Mouse (Mus musculus) kidney, postnatal 0 days (tissue): ENCODE measurements at regions not wholly inside any gene's neighbourhood (a gene's known extent, or its start where the extent isn't known, plus 50 kb on each side); places are given as distances from the start of the nearest gene placed in this dataset.

ENCODE experiments used
- ATAC-seq: fragments of 200-750 bp; cut with Nextera tagmentation; replicated peaks from 2 replicates; pipeline ENCODE4 v1.8.0; 2017; ENCODE audit warnings: low read depth, moderate number of reproducible peaks, moderate TSS enrichment, moderate library complexity; ENCODE audit not compliant: low FRiP score
- DNase-seq: peaks from one replicate; pipeline ENCODE4 v3.0.0-alpha.2; 2016; ENCODE audit warnings: low spot score
- H3K27ac ChIP-seq: fragments of 300-500 bp; sonication (generic); 2 replicates; pipeline ENCODE4 v1.5.1; 2014; ENCODE audit warnings: mild to moderate bottlenecking
- H3K27me3 ChIP-seq: fragments of 300-500 bp; sonication (generic); 2 replicates; pipeline ENCODE4 v1.6.1; 2014; ENCODE audit warnings: low read length, mixed read lengths; ENCODE audit not compliant: insufficient read depth
- H3K36me3 ChIP-seq: fragments of 300-500 bp; sonication (generic); 2 replicates; pipeline ENCODE4 v1.6.1; 2014; ENCODE audit warnings: low read length, mixed read lengths; ENCODE audit not compliant: insufficient read depth
- H3K4me1 ChIP-seq: fragments of 300-500 bp; sonication (generic); replicated peaks from 2 replicates; pipeline ENCODE4 v1.6.1; 2014; ENCODE audit warnings: antibody characterized with exemption, low read length, mixed read lengths; ENCODE audit not compliant: insufficient read depth
- H3K4me2 ChIP-seq: fragments of 300-500 bp; sonication (generic); 2 replicates; pipeline ENCODE4 v1.6.1; 2014; ENCODE audit warnings: mild to moderate bottlenecking, low read length, moderate library complexity, mixed read lengths
- H3K4me3 ChIP-seq: fragments of 300-500 bp; sonication (generic); replicated peaks from 2 replicates; pipeline ENCODE4 v1.5.1; 2014; ENCODE audit warnings: low read depth, low read length
- H3K9ac ChIP-seq: fragments of 300-500 bp; sonication (generic); 2 replicates; pipeline ENCODE4 v1.6.1; 2014; ENCODE audit warnings: low read depth, low read length
- H3K9me3 ChIP-seq: fragments of 300-500 bp; sonication (generic); replicated peaks from 2 replicates; pipeline ENCODE4 v1.6.1; 2016; ENCODE audit warnings: low read length, inconsistent platforms, mixed read lengths
- CTCF ChIP-seq: IDR thresholded peaks from 2 replicates; pipeline ENCODE4 v1.5.1; 2016; ENCODE audit warnings: antibody characterized with exemption, low read depth, mild to moderate bottlenecking, moderate library complexity
- WGBS: fragments of 180-500 bp; shearing (Covaris S2); extraction: QIAGEN DNeasy Blood & Tissue Kit; methylation state at CpG from one replicate; pipeline ENCODE4 v1.1.7; 2014; 5-methylcytosine and 5-hydroxymethylcytosine counted together

DNA sequence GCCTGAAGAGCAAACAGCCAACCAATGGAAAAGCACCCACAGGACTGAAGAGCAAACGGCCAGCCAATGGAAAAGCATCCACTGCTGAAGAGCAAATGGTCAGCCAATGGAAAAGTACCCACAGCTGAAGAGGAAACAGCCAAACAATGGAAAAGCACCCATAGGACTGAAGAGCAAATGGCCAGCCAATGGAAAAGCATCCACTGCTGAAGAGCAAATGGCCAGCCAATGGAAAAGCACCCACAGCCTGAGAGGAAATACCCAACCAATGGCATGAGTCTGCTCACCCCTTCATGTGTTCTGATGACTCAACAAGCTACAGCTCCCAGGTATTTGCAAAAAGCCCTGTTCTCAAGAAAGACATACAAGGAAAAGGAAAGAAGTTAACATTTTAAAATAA lies 101.4 kb upstream of the Dazl start:
- no peaks in the 10 kb centered on the region for H3K27me3 ChIP-seq
- H3K27ac ChIP-seq, result no peak overlapping the region
- DNase-seq, result no peak
- WGBS, result 84% methylated on average over 1 of the region's 1 CpGs
- TF ChIP-seq CTCF, result no peak
- H3K9me3 ChIP-seq, result no peaks in the 10 kb centered on the region
- no peak overlapping the region for H3K4me3 ChIP-seq
- ATAC-seq, result no peak
- H3K36me3 ChIP-seq, result no peaks in the 10 kb centered on the region
- H3K4me1 ChIP-seq, result no peaks in the 10 kb centered on the region
- H3K4me2 ChIP-seq, result no peak overlapping the region
- H3K9ac ChIP-seq, result no peak overlapping the region

GRCm38 (mm10) chr17:50395669-50396068 lies 102.2 kb upstream of the Dazl start:
- no peak for TF ChIP-seq CTCF
- H3K4me2 ChIP-seq, result no peak overlapping the region
- no peaks in the 10 kb centered on the region for H3K4me1 ChIP-seq
- no peak overlapping the region for H3K9ac ChIP-seq
- WGBS, result 97% methylated on average over 11 of the region's 11 CpGs
- no peak overlapping the region for H3K4me3 ChIP-seq
- no peaks in the 10 kb centered on the region for H3K9me3 ChIP-seq
- no peak overlapping the region for H3K27ac ChIP-seq
- DNase-seq, result no peak
- ATAC-seq, result no peak
- no peaks in the 10 kb centered on the region for H3K27me3 ChIP-seq
- H3K36me3 ChIP-seq, result no peaks in the 10 kb centered on the region

- no peak for DNase-seq
- H3K4me2 ChIP-seq, result no peak overlapping the region
- no peak overlapping the region for H3K4me3 ChIP-seq
- TF ChIP-seq CTCF, result no peak
- H3K27me3 ChIP-seq, result no peaks in the 10 kb centered on the region
- H3K36me3 ChIP-seq, result no peaks in the 10 kb centered on the region
- no peak overlapping the region for H3K9ac ChIP-seq
- no peaks in the 10 kb centered on the region for H3K9me3 ChIP-seq
- no peaks in the 10 kb centered on the region for H3K4me1 ChIP-seq
- ATAC-seq, result no peak
- whole genome bisulfite sequencing, result 52% methylated on average over 4 of the region's 4 CpGs
- H3K27ac ChIP-seq, result no peak overlapping the region
Observed at GRCm38 (mm10) chr17:50397324-50397723, 103.9 kb upstream of the Dazl start.

- no peaks in the 10 kb centered on the region; the same call in 1 of the 2 replicates for H3K4me1 ChIP-seq
- H3K36me3 ChIP-seq, result no peaks in the 10 kb centered on the region
- DNase-seq, result no peak
- H3K9ac ChIP-seq, result no peak overlapping the region
- ATAC-seq, result no peak; the same call in 1 of the 2 replicates
- H3K27me3 ChIP-seq, result no peaks in the 10 kb centered on the region
- 41% methylated on average over 11 of the region's 11 CpGs for WGBS
- H3K4me3 ChIP-seq, result no peak overlapping the region
- H3K27ac ChIP-seq, result no peak overlapping the region
- H3K9me3 ChIP-seq, result no peaks in the 10 kb centered on the region
- no peak for TF ChIP-seq CTCF
- H3K4me2 ChIP-seq, result no peak overlapping the region
Observed at GRCm38 (mm10) chr17:50407249-50407990, 101.8 kb upstream of the Plcl2 start.

GRCm38 (mm10) chr17:50408581-50408980 lies 100.6 kb upstream of the Plcl2 start:
- Histone ChIP-seq H3K9ac (no peak overlapping the region), H3K27ac (no peak overlapping the region), H3K27me3 (no peaks in the 10 kb centered on the region), H3K4me1 (no peaks in the 10 kb centered on the region; the same call in 1 of the 2 replicates), H3K9me3 (no peaks in the 10 kb centered on the region), H3K4me3 (no peak overlapping the region), H3K36me3 (no peaks in the 10 kb centered on the region), H3K4me2 (no peak overlapping the region)
- TF ChIP-seq CTCF, result no peak
- DNase-seq (no peak), ATAC-seq (no peak)
- WGBS, result 80% methylated on average over 10 of the region's 10 CpGs

GRCm38 (mm10) chr17:50409271-50409670 lies 99.9 kb upstream of the Plcl2 start:
- no peak overlapping the region for H3K4me2 ChIP-seq
- 95% methylated on average over 3 of the region's 3 CpGs for WGBS
- no peaks in the 10 kb centered on the region for H3K27me3 ChIP-seq
- no peak for DNase-seq
- H3K9me3 ChIP-seq, result no peaks in the 10 kb centered on the region
- H3K4me1 ChIP-seq, result no peaks in the 10 kb centered on the region; the same call in 1 of the 2 replicates
- ATAC-seq, result no peak
- no peak overlapping the region for H3K4me3 ChIP-seq
- TF ChIP-seq CTCF, result no peak
- no peaks in the 10 kb centered on the region for H3K36me3 ChIP-seq
- H3K9ac ChIP-seq, result no peak overlapping the region
- no peak overlapping the region for H3K27ac ChIP-seq

GRCm38 (mm10) chr17:50409895-50410294 lies 99.3 kb upstream of the Plcl2 start:
- DNase-seq (no peak), ATAC-seq (no peak)
- Histone ChIP-seq H3K9me3 (no peaks in the 10 kb centered on the region), H3K27ac (no peak overlapping the region), H3K36me3 (no peaks in the 10 kb centered on the region), H3K4me2 (no peak overlapping the region), H3K27me3 (no peaks in the 10 kb centered on the region), H3K4me1 (no peaks in the 10 kb centered on the region; the same call in 1 of the 2 replicates), H3K9ac (no peak overlapping the region), H3K4me3 (no peak overlapping the region)
- WGBS, result 81% methylated on average over 8 of the region's 8 CpGs
- no peak for TF ChIP-seq CTCF
